Mouse (Mus musculus) limb, embryonic 15.5 days (tissue): Measurements from ENCODE around the gene Hsd17b3. TPM values are rescaled to one million over a fixed set of nuclear protein-coding genes. Genes with fewer than 3 reads are reported as not detected.

Source experiments
- ATAC-seq: fragments of 200-750 bp; cut with Nextera tagmentation; 2 replicates; pipeline ENCODE4 v1.8.0; 2017; ENCODE audit warnings: low read depth, moderate TSS enrichment; ENCODE audit not compliant: insufficient number of reproducible peaks, low FRiP score, low TSS enrichment
- H3K27ac ChIP-seq: fragments of 300-500 bp; sonication (generic); 2 replicates; pipeline ENCODE4 v1.5.1; 2015; ENCODE audit warnings: moderate library complexity, mild to moderate bottlenecking, inconsistent platforms
- H3K27me3 ChIP-seq: fragments of 300-500 bp; sonication (generic); 2 replicates; pipeline ENCODE4 v1.6.1; 2015; ENCODE audit warnings: inconsistent platforms
- H3K36me3 ChIP-seq: fragments of 300-500 bp; sonication (generic); 2 replicates; pipeline ENCODE4 v1.6.1; 2015; ENCODE audit warnings: inconsistent platforms
- H3K4me1 ChIP-seq: fragments of 300-500 bp; sonication (generic); 2 replicates; pipeline ENCODE4 v1.6.1; 2015; ENCODE audit warnings: inconsistent platforms
- H3K4me2 ChIP-seq: fragments of 300-500 bp; sonication (generic); 2 replicates; pipeline ENCODE4 v1.6.1; 2015; ENCODE audit warnings: mild to moderate bottlenecking, inconsistent platforms
- H3K4me3 ChIP-seq: fragments of 300-500 bp; sonication (generic); 2 replicates; pipeline ENCODE4 v1.5.1; 2015; ENCODE audit warnings: mild to moderate bottlenecking, inconsistent platforms
- H3K9ac ChIP-seq: fragments of 300-500 bp; sonication (generic); 2 replicates; pipeline ENCODE4 v1.6.1; 2015; ENCODE audit warnings: inconsistent platforms
- H3K9me3 ChIP-seq: fragments of 300-500 bp; sonication (generic); 2 replicates; pipeline ENCODE4 v1.6.1; 2016; ENCODE audit warnings: inconsistent platforms
- WGBS: fragments of 180-500 bp; shearing (Covaris S2); methylation state at CpG from one replicate; pipeline ENCODE4 v1.1.7; 2015; 5-methylcytosine and 5-hydroxymethylcytosine counted together
- polyA plus RNA-seq: library from polyadenylated mRNA; unstranded; fragments of >200 nt; fragmentation: Nextera tagmentation; extraction: Ambion mirVana; gene quantifications from 2 replicates; pipeline ENCODE4 v1.2.1, GENCODE M21; 2015

The Hsd17b3 gene
- polyA plus RNA-seq, 1 experiment from 2014 or later, result not detected

DNA sequence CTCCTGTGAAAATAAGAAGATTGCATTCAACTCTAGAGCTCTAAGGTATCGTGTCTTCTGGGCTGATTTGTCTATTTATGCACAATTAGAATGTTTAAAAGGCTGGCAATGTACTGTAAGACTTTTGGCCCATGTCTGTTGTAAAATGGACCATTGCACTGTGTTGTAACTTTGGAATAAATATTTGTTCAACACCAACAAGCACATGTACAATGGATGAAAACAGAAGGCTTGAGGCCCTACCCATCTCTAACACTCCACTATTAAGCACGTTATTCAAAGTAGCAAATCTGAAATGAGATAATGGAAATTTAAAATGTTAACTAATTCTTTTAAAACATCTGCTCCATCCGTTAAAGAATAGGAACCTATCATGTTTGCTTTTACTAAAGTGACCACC lies 18.1 kb upstream of the Hsd17b3 start:
- no peak overlapping the region for H3K4me3 ChIP-seq
- H3K27ac ChIP-seq, result no peak overlapping the region
- no peaks in the 10 kb centered on the region for H3K36me3 ChIP-seq
- no peak overlapping the region for H3K9ac ChIP-seq
- no peak for ATAC-seq
- no peaks in the 10 kb centered on the region for H3K4me1 ChIP-seq
- 73% methylated on average over 3 of the region's 3 CpGs for WGBS
- H3K9me3 ChIP-seq, result no peaks in the 10 kb centered on the region
- H3K27me3 ChIP-seq, result no peaks in the 10 kb centered on the region
- no peak overlapping the region for H3K4me2 ChIP-seq

DNA sequence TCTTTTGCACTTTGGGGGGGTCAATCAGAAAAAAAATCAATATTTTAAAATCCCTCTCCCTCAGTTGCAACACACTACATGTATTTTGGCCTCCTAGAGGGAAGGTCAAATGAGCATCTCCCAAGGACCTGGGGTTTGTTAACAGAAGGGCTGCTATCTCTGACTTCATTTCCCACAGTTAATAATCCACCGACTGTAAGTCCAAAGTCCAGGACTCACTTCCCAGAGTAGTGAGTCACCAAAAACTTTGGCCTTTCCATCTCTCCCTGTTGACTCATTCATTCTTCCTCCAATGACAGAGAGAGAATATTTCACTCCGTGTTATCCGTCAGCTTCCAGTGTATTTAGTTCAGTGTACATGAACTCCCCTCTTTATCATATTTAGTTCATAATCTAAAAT lies 16.7 kb upstream of the Hsd17b3 start:
- no peak overlapping the region for H3K4me2 ChIP-seq
- no peaks in the 10 kb centered on the region for H3K36me3 ChIP-seq
- H3K9me3 ChIP-seq, result no peaks in the 10 kb centered on the region
- no peak overlapping the region for H3K4me3 ChIP-seq
- no peaks in the 10 kb centered on the region for H3K4me1 ChIP-seq
- H3K27me3 ChIP-seq, result no peaks in the 10 kb centered on the region
- H3K9ac ChIP-seq, result no peak overlapping the region
- 86% methylated on average over 3 of the region's 3 CpGs for WGBS
- ATAC-seq, result no peak
- no peak overlapping the region for H3K27ac ChIP-seq

GRCm38 (mm10) chr13:64100186-64100585 lies 11.2 kb upstream of the Hsd17b3 start:
- no peak for ATAC-seq
- WGBS, result 69% methylated on average over 3 of the region's 3 CpGs
- no peaks in the 10 kb centered on the region for H3K4me1 ChIP-seq

GRCm38 (mm10) chr13:64098992-64099391 lies 10.0 kb upstream of the Hsd17b3 start:
- H3K4me2 ChIP-seq, result no peak overlapping the region
- no peaks in the 10 kb centered on the region for H3K36me3 ChIP-seq
- H3K27me3 ChIP-seq, result no peaks in the 10 kb centered on the region
- H3K9me3 ChIP-seq, result no peaks in the 10 kb centered on the region
- no peak overlapping the region for H3K9ac ChIP-seq
- no peak overlapping the region for H3K4me3 ChIP-seq
- ATAC-seq, result no peak
- 64% methylated on average over 9 of the region's 9 CpGs for WGBS
- H3K27ac ChIP-seq, result no peak overlapping the region
- no peaks in the 10 kb centered on the region for H3K4me1 ChIP-seq

More at GRCm38 (mm10) chr13:64100186-64100585, 11.2 kb upstream of the Hsd17b3 start:
- no peaks in the 10 kb centered on the region for H3K36me3 ChIP-seq
- no peak overlapping the region for H3K27ac ChIP-seq
- H3K4me2 ChIP-seq, result no peak overlapping the region
- H3K9me3 ChIP-seq, result no peaks in the 10 kb centered on the region
- H3K9ac ChIP-seq, result no peak overlapping the region
- no peak overlapping the region for H3K4me3 ChIP-seq
- H3K27me3 ChIP-seq, result no peaks in the 10 kb centered on the region

GRCm38 (mm10) chr13:64093341-64093740 lies 4.3 kb upstream of the Hsd17b3 start:
- no peak for ATAC-seq
- no peak overlapping the region for H3K4me3 ChIP-seq
- no peaks in the 10 kb centered on the region for H3K9me3 ChIP-seq
- H3K36me3 ChIP-seq, result no peaks in the 10 kb centered on the region
- H3K27ac ChIP-seq, result no peak overlapping the region
- peaks cover 9% of the 10 kb centered on the region; the same call in 1 of the 2 replicates for H3K4me1 ChIP-seq
- no peak overlapping the region for H3K9ac ChIP-seq
- no peak overlapping the region for H3K4me2 ChIP-seq
- 0% methylated on average over 1 of the region's 1 CpGs for WGBS
- H3K27me3 ChIP-seq, result no peaks in the 10 kb centered on the region

- no peak overlapping the region for H3K4me3 ChIP-seq
- WGBS, result 56% methylated on average over 6 of the region's 6 CpGs
- H3K36me3 ChIP-seq, result no peaks in the 10 kb centered on the region
- no peak for ATAC-seq
- H3K9ac ChIP-seq, result no peak overlapping the region
- H3K27me3 ChIP-seq, result no peaks in the 10 kb centered on the region
- H3K4me1 ChIP-seq, result peaks cover 9% of the 10 kb centered on the region; the same call in 1 of the 2 replicates
- H3K9me3 ChIP-seq, result no peaks in the 10 kb centered on the region
- H3K27ac ChIP-seq, result no peak overlapping the region
- no peak overlapping the region for H3K4me2 ChIP-seq
Measured at GRCm38 (mm10) chr13:64092752-64093151, 3.7 kb upstream of the Hsd17b3 start.

DNA sequence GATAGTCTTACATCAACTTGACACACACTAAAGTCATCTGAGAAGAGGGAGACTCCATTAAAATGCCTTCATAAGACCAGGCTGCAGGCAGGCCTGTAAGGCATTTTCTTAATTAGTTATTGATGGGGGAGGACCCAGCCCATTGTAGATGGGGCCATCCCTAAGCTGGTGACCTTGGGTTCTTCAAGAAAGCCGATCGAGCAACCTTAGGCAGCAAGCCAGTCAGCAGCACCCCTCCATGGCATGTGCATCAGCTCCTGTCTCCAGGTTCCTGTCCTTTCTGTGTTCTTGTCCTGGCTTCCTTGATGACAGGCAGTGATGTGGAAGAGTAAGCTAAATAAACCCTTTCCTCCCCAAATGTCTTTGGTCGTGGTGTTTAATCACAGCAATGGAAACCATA lies 3.1 kb upstream of the Hsd17b3 start:
- Histone ChIP-seq H3K27me3 (no peaks in the 10 kb centered on the region), H3K4me2 (no peak overlapping the region), H3K9ac (no peak overlapping the region), H3K4me1 (peaks cover 9% of the 10 kb centered on the region; the same call in 1 of the 2 replicates), H3K36me3 (no peaks in the 10 kb centered on the region), H3K9me3 (no peaks in the 10 kb centered on the region), H3K4me3 (no peak overlapping the region), H3K27ac (no peak overlapping the region)
- WGBS, result 42% methylated on average over 3 of the region's 3 CpGs
- no peak for ATAC-seq

- H3K36me3 ChIP-seq, result no peaks in the 10 kb centered on the region
- no peak overlapping the region for H3K4me2 ChIP-seq
- peaks cover 9% of the 10 kb centered on the region; the same call in 1 of the 2 replicates for H3K4me1 ChIP-seq
- no peak overlapping the region for H3K9ac ChIP-seq
- H3K27ac ChIP-seq, result no peak overlapping the region
- H3K9me3 ChIP-seq, result no peaks in the 10 kb centered on the region
- ATAC-seq, result no peak
- WGBS, result 67% methylated on average over 7 of the region's 7 CpGs
- no peaks in the 10 kb centered on the region for H3K27me3 ChIP-seq
- H3K4me3 ChIP-seq, result no peak overlapping the region
Measured at GRCm38 (mm10) chr13:64091006-64091405, 2.0 kb upstream of the Hsd17b3 start.

DNA sequence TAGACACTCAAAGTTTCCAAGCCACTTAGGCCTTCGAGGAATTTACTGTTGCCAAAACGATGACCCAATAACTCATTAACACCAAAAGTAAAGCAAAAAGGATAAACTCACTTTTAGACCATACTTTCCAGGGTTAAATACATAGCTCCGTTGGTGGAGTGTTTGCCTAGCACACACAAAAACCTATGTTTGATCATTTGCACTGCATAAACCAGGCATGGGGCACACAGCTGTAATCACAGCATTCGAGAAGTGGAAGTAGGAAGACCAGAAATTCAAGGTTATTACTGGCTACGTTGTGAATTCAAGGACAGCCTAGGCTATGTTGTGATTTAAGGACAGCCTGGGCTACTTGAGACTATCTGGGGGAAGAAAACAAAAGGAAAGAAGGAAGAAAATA lies 1.2 kb upstream of the Hsd17b3 start:
- Histone ChIP-seq H3K4me1 (peaks cover 9% of the 10 kb centered on the region; the same call in 1 of the 2 replicates), H3K27me3 (no peaks in the 10 kb centered on the region), H3K36me3 (no peaks in the 10 kb centered on the region), H3K9ac (no peak overlapping the region), H3K4me2 (no peak overlapping the region), H3K27ac (no peak overlapping the region), H3K4me3 (no peak overlapping the region), H3K9me3 (no peaks in the 10 kb centered on the region)
- WGBS, result 76% methylated on average over 5 of the region's 5 CpGs
- no peak for ATAC-seq

- no peak overlapping the region for H3K4me2 ChIP-seq
- H3K4me1 ChIP-seq, result peaks cover 5% of the 10 kb centered on the region; the same call in 1 of the 2 replicates
- H3K9ac ChIP-seq, result no peak overlapping the region
- no peak for ATAC-seq
- H3K27me3 ChIP-seq, result no peaks in the 10 kb centered on the region
- H3K27ac ChIP-seq, result no peak overlapping the region
- 60% methylated on average over 7 of the region's 7 CpGs for WGBS
- no peaks in the 10 kb centered on the region for H3K9me3 ChIP-seq
- no peaks in the 10 kb centered on the region for H3K36me3 ChIP-seq
- H3K4me3 ChIP-seq, result no peak overlapping the region
Measured at GRCm38 (mm10) chr13:64088057-64088456, 973 bp downstream of the Hsd17b3 start.

GRCm38 (mm10) chr13:64086036-64086435 lies 3.0 kb downstream of the Hsd17b3 start:
- no peaks in the 10 kb centered on the region; the same call in 1 of the 2 replicates for H3K4me1 ChIP-seq
- no peak overlapping the region for H3K4me2 ChIP-seq
- no peaks in the 10 kb centered on the region for H3K36me3 ChIP-seq
- ATAC-seq, result no peak
- no peak overlapping the region for H3K9ac ChIP-seq
- no peaks in the 10 kb centered on the region for H3K27me3 ChIP-seq
- H3K9me3 ChIP-seq, result no peaks in the 10 kb centered on the region
- no peak overlapping the region for H3K27ac ChIP-seq
- no peak overlapping the region for H3K4me3 ChIP-seq
- WGBS, result 75% methylated on average over 5 of the region's 5 CpGs

- 80% methylated on average over 3 of the region's 3 CpGs for WGBS
- no peaks in the 10 kb centered on the region for H3K27me3 ChIP-seq
- no peak overlapping the region for H3K4me3 ChIP-seq
- H3K36me3 ChIP-seq, result no peaks in the 10 kb centered on the region
- H3K4me1 ChIP-seq, result no peaks in the 10 kb centered on the region; the same call in 1 of the 2 replicates
- H3K27ac ChIP-seq, result no peak overlapping the region
- H3K9ac ChIP-seq, result no peak overlapping the region
- H3K9me3 ChIP-seq, result no peaks in the 10 kb centered on the region
- H3K4me2 ChIP-seq, result no peak overlapping the region
- ATAC-seq, result no peak
Measured at GRCm38 (mm10) chr13:64083331-64083730, 5.7 kb downstream of the Hsd17b3 start.
